Mouse (Mus musculus) splenic B cell, adult 2 months (primary cell): ENCODE measurements around the gene Fam129a.

ENCODE experiments used
- DNase-seq: peaks from one replicate; pipeline ENCODE4 v3.0.0-alpha.2; 2011; ENCODE audit warnings: low read depth, low spot score
- H3K27me3 ChIP-seq: 2 replicates; pipeline ENCODE4 v1.6.1; 2012; ENCODE audit warnings: mild to moderate bottlenecking, low read length, moderate library complexity, mixed read lengths; ENCODE audit not compliant: control insufficient read depth, poor library complexity, insufficient read depth, severe bottlenecking
- H3K36me3 ChIP-seq: 2 replicates; pipeline ENCODE4 v1.6.1; 2012; ENCODE audit warnings: mild to moderate bottlenecking, low read length, moderate library complexity, mixed read lengths; ENCODE audit not compliant: control insufficient read depth, poor library complexity, insufficient read depth, severe bottlenecking

Fam129a gene

GRCm38 (mm10) chr1:151660251-151660650, 89.3 kb downstream of the Fam129a start:
- DNase-seq: no peak
- no peaks in the 10 kb centered on the region for H3K36me3 ChIP-seq
- no peaks in the 10 kb centered on the region for H3K27me3 ChIP-seq

DNA sequence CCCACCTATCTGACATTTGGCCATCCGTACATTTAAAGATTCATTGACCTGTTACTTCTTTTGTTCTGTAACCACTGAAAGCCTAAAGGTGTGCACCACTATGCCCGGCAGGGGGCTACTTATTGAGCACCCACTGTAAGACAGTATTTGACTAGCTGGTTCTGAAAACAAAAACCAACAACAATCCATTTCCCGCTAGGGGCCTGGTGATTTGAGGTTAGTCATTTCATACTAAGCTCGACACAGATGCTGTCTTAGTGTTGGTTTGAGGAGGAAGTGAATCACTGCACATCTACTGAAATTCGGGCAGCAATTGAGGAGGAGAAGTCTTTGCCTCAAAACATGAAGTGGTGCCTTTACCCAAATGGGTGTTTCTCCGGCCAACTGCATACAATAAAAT, 89.9 kb downstream of the Fam129a start:
- no peaks in the 10 kb centered on the region for H3K36me3 ChIP-seq
- H3K27me3 ChIP-seq: no peaks in the 10 kb centered on the region
- no peak for DNase-seq

- no peak for DNase-seq
- Histone ChIP-seq H3K36me3 (no peaks in the 10 kb centered on the region), H3K27me3 (no peaks in the 10 kb centered on the region)
Measured at GRCm38 (mm10) chr1:151661684-151662439, 90.9 kb downstream of the Fam129a start.

- no peaks in the 10 kb centered on the region for H3K27me3 ChIP-seq
- DNase-seq: no peak
Measured at GRCm38 (mm10) chr1:151662958-151663357, 92.0 kb downstream of the Fam129a start.

DNA sequence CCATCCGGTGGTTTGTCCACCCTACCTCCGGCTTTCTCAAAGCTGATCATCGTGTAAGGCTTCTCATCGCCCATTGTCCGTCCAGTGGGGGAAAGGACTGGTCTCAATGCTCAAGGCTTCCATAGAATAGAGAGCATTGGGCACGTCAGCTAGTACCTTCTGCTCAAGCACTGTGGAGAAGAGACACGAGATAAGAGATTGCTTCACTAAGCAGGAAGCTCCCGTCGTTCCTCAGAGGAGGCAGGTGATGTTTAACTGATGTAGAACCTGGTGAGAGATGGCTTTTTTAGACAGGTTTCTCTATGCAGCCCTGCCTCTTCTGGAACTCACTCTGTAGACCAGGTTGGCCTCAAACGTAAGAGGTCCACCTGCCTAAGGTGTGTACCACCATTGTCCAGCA, 93.4 kb downstream of the Fam129a start:
- no peaks in the 10 kb centered on the region for H3K27me3 ChIP-seq
- H3K36me3 ChIP-seq: no peaks in the 10 kb centered on the region
- DNase-seq: no peak

More at GRCm38 (mm10) chr1:151662958-151663357, 92.0 kb downstream of the Fam129a start:
- no peaks in the 10 kb centered on the region for H3K36me3 ChIP-seq

DNA sequence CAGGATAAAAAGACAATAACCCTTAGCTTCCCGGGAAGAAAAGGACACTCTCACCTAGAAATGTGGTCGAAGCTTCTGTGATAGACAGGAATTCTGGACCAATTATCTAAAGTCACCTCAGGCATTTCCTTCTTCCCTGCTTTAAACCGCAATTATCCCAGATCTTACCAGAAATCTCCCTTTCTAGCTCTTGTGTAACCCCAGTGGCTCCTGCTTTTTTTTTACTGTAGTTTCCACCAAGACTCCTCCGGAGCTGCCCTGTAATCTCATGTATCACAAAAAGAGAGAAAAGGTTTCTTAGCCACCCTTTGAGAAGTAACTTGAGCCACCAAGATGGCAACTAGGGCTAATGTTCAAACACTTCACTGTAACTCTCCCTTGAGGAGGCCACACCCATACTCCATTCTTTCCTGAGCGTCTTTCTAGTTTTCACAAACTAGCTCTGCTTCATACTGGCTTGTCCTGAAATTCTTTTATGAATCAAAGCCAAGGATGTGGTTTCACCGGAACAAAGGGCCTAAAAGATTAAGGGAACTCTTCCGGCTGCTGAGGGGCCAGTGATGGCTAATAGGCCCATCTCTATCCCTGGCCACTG, 93.9 kb downstream of the Fam129a start:
- Histone ChIP-seq H3K36me3 (no peaks in the 10 kb centered on the region), H3K27me3 (no peaks in the 10 kb centered on the region)
- DNase-seq: no peak

GRCm38 (mm10) chr1:151667351-151668074, 96.5 kb downstream of the Fam129a start:
- Histone ChIP-seq H3K36me3 (no peaks in the 10 kb centered on the region), H3K27me3 (no peaks in the 10 kb centered on the region)

DNA sequence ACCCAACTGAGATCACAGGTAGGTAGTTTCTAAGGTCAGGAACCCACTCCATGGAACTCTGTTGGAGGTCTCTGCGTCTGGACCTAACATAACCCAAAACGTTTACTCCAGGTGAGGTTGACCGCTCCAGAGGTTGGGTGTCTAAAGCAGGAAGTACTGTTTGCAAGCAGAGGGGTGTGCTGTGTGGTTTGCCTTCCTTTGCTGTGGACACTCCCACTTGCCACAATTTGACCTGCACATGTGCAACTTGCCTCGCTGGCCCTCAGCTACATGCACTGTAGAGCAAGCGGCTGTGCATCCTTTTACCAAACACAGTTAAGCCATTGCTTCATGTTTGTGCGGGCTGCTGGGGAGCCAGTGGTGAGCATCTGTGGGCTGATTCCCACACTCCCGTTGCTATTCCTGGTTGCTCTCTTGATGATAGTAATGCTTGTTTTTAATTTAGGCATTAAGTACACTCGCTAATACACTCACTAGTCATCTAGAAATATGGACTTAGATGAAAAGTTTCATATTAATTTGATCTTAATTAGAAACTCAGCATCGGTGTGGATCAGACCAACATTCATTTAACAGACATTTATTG, 99.1 kb downstream of the Fam129a start:
- Histone ChIP-seq H3K27me3 (no peaks in the 10 kb centered on the region), H3K36me3 (no peaks in the 10 kb centered on the region)
- no peak for DNase-seq

More at GRCm38 (mm10) chr1:151667351-151668074, 96.5 kb downstream of the Fam129a start:
- DNase-seq: no peak

GRCm38 (mm10) chr1:151675684-151676083, 104.7 kb downstream of the Fam129a start:
- H3K27me3 ChIP-seq: no peaks in the 10 kb centered on the region
- no peak for DNase-seq
- no peaks in the 10 kb centered on the region for H3K36me3 ChIP-seq

DNA sequence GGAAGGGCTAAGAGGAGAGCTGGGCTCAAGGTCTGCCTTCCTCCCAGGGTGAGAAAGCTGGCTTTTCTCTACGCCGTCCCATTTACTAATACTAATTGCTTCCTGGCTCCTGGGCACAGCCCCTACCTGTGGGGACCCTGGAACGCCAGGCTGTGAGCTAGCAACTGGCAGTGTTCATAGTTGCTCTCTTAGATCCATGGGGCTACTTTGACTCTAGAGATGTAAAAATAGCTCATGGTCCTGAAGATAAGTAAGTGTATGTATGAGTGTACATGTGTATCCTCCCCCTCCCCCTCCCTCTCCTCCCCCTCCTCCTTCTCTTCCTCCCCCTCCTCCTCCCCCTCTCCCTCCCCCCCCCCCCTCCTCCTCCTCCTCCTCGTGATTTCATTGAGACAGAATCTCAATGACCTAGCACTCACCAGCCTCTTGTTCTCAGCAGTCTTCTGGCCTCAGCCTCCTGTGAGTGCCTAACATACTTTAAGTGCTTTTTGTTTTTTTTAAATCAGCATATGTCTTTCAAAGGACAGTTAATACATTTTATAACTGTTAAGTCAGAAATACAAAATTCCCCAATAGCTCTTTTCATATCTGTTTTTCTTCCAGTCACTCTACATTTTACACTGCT, 106.3 kb downstream of the Fam129a start:
- Histone ChIP-seq H3K36me3 (no peaks in the 10 kb centered on the region), H3K27me3 (no peaks in the 10 kb centered on the region)
- DNase-seq: no peak

DNA sequence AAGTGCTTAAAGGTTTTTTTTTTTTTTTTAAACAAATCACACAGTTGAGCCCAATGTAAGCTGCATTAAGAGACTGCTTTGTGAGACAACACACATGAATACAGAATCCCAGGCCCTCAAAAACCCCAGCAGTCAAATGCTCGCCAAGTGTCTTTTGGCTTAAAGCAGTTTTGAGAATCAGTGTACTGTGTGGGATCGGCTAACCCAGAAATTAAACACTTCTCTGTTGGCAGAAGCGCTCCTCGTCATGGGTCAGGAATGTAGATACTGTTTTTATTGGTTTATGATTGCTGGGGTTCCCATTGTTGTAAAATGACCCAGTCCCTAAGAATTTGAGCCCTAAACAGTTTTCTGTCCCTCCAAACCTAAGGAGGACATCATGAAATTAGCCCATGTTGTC, 107.0 kb downstream of the Fam129a start:
- no peaks in the 10 kb centered on the region for H3K36me3 ChIP-seq
- no peak for DNase-seq

DNA sequence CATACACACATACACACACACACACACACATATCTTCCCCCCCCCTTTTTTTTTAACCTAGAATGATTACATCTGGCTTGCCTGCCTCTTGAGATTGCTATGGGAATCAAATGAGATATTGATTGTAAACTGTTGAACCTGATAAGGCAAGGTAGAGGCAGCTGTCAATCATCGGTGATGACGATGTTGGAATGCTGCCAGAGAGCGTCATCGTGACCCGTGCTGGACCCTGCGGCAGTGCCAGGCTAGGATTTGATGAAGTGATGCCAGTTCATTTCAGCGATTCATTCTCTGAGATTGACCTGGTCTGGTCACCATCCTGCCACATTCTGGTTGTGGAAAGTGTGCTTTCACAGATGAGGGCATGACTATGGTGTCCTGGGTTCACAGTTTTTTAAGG, 108.2 kb downstream of the Fam129a start:
- H3K27me3 ChIP-seq: no peaks in the 10 kb centered on the region
- no peaks in the 10 kb centered on the region for H3K36me3 ChIP-seq
- DNase-seq: no peak

More for the DNA sequence above, 107.0 kb downstream of the Fam129a start:
- no peaks in the 10 kb centered on the region for H3K27me3 ChIP-seq

GRCm38 (mm10) chr1:151679883-151680613, 109.1 kb downstream of the Fam129a start:
- no peak for DNase-seq
- H3K36me3 ChIP-seq: no peaks in the 10 kb centered on the region
- H3K27me3 ChIP-seq: no peaks in the 10 kb centered on the region

GRCm38 (mm10) chr1:151680971-151681370, 110.0 kb downstream of the Fam129a start:
- Histone ChIP-seq H3K27me3 (no peaks in the 10 kb centered on the region), H3K36me3 (no peaks in the 10 kb centered on the region)
- DNase-seq: no peak
